Mouse (Mus musculus): Measurements from ENCODE around the gene H2afv.

DNA sequence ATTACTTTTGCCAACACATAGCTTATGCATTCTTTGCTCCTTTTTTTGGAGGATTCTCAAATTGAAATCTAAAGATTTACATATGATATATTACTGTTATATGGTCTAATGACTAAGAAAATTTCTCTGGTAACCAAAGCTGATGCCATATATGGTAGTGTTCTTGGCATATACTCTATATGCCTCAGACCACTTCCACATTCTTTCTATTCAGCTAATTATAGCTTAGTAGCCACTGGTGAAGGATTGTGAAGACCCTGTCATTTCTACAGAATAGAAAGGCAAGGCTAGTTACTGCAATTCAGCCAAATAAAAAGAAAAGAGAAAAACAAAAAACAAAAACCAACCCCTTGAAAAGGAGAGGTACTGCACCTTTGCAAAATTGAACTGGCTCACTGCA lies 27.8 kb upstream of the H2afv start:
- no peak for TF ChIP-seq CEBPB (IDR thresholded peaks at IDR 0.05; ENCODE audit: low read depth)
- no peak for TF ChIP-seq CTCF (IDR thresholded peaks at IDR 0.05; ENCODE audit: control insufficient read depth, insufficient read depth, insufficient read length)
- no peak for TF ChIP-seq USF1 (IDR thresholded peaks at IDR 0.05; ENCODE audit: low read depth)
- no peak for TF ChIP-seq MYOG (IDR thresholded peaks at IDR 0.05; ENCODE audit: control insufficient read depth, extremely low read depth, insufficient read length)
- TF ChIP-seq FOSL1 (IDR thresholded peaks at IDR 0.05; ENCODE audit: insufficient read depth, low read length, poor library complexity, severe bottlenecking), result no peak
- TF ChIP-seq MAX (IDR thresholded peaks at IDR 0.05), result no peak
- no peak for TF ChIP-seq MYOD1 (IDR thresholded peaks at IDR 0.05; ENCODE audit: control insufficient read depth, insufficient read length, low read depth)
